Mouse (Mus musculus) ES-E14 (cell line): ENCODE data around the gene Gm17660. TPM values are rescaled to one million over a fixed set of nuclear protein-coding genes. Genes with fewer than 3 reads are reported as not detected.

Experiments
- DNase-seq: peaks from one replicate; pipeline ENCODE4 v3.0.0-alpha.2; 2013; ENCODE audit warnings: low read depth, low spot score
- H3K27ac ChIP-seq: 2 replicates; pipeline ENCODE4 v1.5.1; 2012; ENCODE audit warnings: low read depth, mild to moderate bottlenecking, low read length, moderate library complexity, mixed read lengths; ENCODE audit not compliant: poor library complexity, insufficient read depth, severe bottlenecking
- H3K36me3 ChIP-seq: 2 replicates; pipeline ENCODE4 v1.6.1; 2012; ENCODE audit warnings: mild to moderate bottlenecking, low read length, moderate library complexity, mixed read lengths; ENCODE audit not compliant: control insufficient read depth, poor library complexity, insufficient read depth, severe bottlenecking
- H3K4me1 ChIP-seq, 2 experiments: fragments of 150-350 bp in 1 of 2; sonication (generic) in 1 of 2; 2 replicates each; pipeline ENCODE4 v1.6.1; 2012; ENCODE audit warnings: low read length in 2 of 2, mild to moderate bottlenecking in 1 of 2, mixed read lengths in 1 of 2; ENCODE audit not compliant: control insufficient read depth in 2 of 2, insufficient read depth in 2 of 2, poor library complexity in 1 of 2
- H3K4me3 ChIP-seq, 2 experiments: fragments of 150-350 bp in 1 of 2; sonication (generic) in 1 of 2; 2 replicates each; pipeline ENCODE4 v1.5.1; 2012; ENCODE audit warnings: low read length in 2 of 2, low read depth in 1 of 2, mild to moderate bottlenecking in 1 of 2, mixed read lengths in 1 of 2; ENCODE audit not compliant: insufficient read depth in 1 of 2, poor library complexity in 1 of 2, severe bottlenecking in 1 of 2
- H3K9ac ChIP-seq: 2 replicates; pipeline ENCODE4 v1.6.1; 2012; ENCODE audit warnings: low read depth, mild to moderate bottlenecking, low read length, mixed read lengths; ENCODE audit not compliant: poor library complexity, insufficient read depth, severe bottlenecking
- H3K9me3 ChIP-seq: fragments of 150-350 bp; sonication (generic); 2 replicates; pipeline ENCODE4 v1.6.1; 2012; ENCODE audit warnings: low read depth, mild to moderate bottlenecking, low read length; ENCODE audit not compliant: control insufficient read depth, insufficient read depth
- CHD2 ChIP-seq: IDR thresholded peaks from 2 replicates; pipeline ENCODE4 v1.6.1; 2014; ENCODE audit warnings: mild to moderate bottlenecking, low read depth, low read length, inconsistent platforms
- HCFC1 ChIP-seq: IDR thresholded peaks from 2 replicates; pipeline ENCODE4 v1.6.1; 2012; ENCODE audit warnings: low read length, inconsistent platforms, borderline replicate concordance; ENCODE audit not compliant: insufficient read depth
- MAFK ChIP-seq: IDR thresholded peaks from 2 replicates; pipeline ENCODE4 v1.6.1; 2014; ENCODE audit warnings: mild to moderate bottlenecking, low read depth, low read length, inconsistent platforms; ENCODE audit not compliant: insufficient read depth
- ZC3H11A ChIP-seq: IDR thresholded peaks from 2 replicates; pipeline ENCODE4 v1.6.1; 2012; ENCODE audit warnings: low read depth, mild to moderate bottlenecking, inconsistent platforms, low read length, borderline replicate concordance
- ZNF384 ChIP-seq: IDR thresholded peaks from 2 replicates; pipeline ENCODE4 v1.6.1; 2012; ENCODE audit warnings: low read depth, low read length, inconsistent platforms
- in situ Hi-C, 2 experiments: fragments of 600-800 bp; cut with MboI; formaldehyde crosslinking; loops; one replicate each; pipeline ENCODE4 v1.15.1; 2025; ENCODE audit warnings: low sequenced_read_pairs in 2 of 2, inconsistent platforms in 1 of 2; ENCODE audit not compliant: unreplicated experiment in 2 of 2
- total RNA-seq: library from RNA; depleted of rRNA; stranded (reverse); fragments of 300-350 nt; gene quantifications from 2 replicates; pipeline ENCODE4 v1.2.3, GENCODE M21; 2012

The Gm17660 gene
- total RNA-seq, 1 experiment, result not detected

DNA sequence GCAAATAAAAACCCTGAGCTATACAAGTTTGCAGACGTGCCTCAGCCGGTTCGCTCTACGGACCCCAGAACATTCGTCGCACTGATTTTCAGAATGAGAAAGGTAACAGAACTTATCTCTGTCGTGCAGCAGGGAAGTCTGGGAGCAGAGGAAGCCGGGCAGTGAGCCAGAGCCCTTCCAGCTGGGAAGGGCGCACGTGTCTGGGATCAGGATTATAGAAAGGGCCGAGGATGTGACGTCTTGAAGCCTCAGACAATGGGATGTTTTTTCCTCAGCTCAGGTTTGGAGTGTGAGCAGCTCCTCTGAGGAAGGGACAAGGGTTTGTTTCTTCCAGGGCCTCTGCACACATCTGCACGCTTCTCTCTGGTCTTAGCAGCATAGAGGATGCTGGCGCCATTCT is 37.7 kb upstream of the Gm17660 start:
- no peak overlapping the region for H3K4me3 ChIP-seq
- no peaks in the 10 kb centered on the region for H3K9me3 ChIP-seq
- in situ Hi-C loops, result no loop called here
- no peak overlapping the region for H3K9ac ChIP-seq
- no peak overlapping the region for H3K27ac ChIP-seq
- peaks cover 0 to 7% of the 10 kb centered on the region in 2 experiments; a peak in 3 of 4 replicates for H3K4me1 ChIP-seq
- no peak for DNase-seq
- no peak for TF ChIP-seq CHD2
- no peak for TF ChIP-seq MAFK
- no peak for TF ChIP-seq HCFC1
- no peak for TF ChIP-seq ZNF384
- no peak for TF ChIP-seq ZC3H11A
- no peaks in the 10 kb centered on the region for H3K36me3 ChIP-seq

DNA sequence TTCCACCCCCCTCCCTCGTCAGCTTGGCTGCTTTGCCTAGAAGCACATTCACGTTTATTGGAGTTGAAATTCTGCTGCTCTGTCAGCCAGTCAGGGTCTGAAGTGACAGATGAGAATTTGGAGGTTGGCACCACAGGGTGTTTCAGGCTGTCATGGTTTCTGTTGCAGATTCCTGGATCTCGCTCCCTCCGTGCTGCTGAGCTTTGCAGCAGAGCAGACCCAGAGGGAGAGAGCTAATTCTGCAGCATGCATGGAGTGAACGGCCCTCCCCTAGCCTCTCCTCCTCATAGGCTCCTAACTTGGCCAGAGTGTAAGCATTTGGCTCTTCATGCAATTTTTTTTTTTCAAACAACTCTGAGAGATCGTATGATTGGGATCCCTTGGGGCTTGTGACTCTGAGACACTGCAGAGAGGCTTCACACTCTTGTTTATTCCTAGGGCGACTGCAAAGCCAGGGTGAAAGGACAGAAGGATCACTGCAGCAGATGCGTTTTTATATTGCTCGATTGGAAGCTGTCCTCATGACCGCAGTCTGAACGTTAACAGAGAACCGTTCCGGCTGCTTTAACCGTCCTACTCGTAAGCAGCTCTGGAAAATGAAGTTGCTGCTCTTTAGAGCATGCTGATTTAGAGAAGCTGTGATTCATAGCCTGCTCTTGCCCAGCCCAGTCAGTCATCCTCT is 36.2 kb upstream of the Gm17660 start, which contains the start of gene Sparcl1:
Sparcl1 (minus strand) TSS at position 243 of the 682 bp plus-strand sequence.
- no peaks in the 10 kb centered on the region for H3K36me3 ChIP-seq
- DNase-seq, result no peak
- TF ChIP-seq MAFK (no peak), ZNF384 (no peak), CHD2 (no peak), HCFC1 (no peak), ZC3H11A (no peak)
- in situ Hi-C loops, result no loop called here
- H3K4me1 ChIP-seq, result peaks cover 5 to 16% of the 10 kb centered on the region in 2 experiments; a peak in 3 of 4 replicates
- H3K4me3 ChIP-seq, result no peak within 1 kb of the TSS
- no peaks in the 10 kb centered on the region for H3K9me3 ChIP-seq
- no peak within 1 kb of the TSS for H3K9ac ChIP-seq
- no peak within 1 kb of the TSS for H3K27ac ChIP-seq

DNA sequence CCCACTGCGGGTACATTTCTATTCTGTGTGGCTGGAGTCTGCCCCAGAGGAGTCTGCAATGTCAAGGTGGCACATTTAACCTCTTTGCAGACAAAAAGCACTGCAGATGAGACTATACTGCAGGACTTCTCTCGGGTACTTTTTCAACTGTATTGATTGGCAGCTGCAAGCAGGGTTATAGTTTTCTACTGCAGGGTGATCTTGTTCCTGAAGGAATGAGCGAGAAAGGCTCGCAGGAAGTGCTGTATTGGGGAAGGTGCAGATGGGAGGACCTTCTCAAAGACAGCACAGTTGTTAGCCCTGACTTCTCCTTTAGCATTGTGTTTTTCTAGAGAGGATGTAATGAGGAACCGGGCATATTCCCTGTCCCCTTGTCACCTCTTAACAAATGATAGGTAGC is 35.1 kb upstream of the Gm17660 start:
- H3K9ac ChIP-seq, result no peak overlapping the region

DNA sequence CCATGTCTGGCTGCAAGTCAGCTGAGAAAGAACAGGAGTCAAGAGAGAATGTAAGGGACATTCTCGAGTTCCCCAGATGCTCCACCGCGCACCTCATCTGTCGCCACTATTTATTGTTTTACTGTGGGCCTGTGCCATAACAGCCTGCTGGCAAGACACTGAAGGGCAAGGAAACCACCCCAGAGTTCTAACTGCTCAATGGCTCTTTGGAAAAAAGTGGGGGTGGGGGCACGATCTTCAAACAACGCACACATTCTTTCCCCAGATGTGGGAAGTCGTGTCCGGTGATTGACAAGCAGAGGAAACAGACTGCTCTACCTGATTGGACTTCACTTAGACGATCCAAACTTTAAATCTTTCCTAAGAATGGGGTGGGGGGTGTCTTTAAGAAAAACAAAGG is 34.6 kb upstream of the Gm17660 start:
- in situ Hi-C loops, result no loop called here
- no peak for TF ChIP-seq CHD2
- TF ChIP-seq ZNF384, result no peak
- TF ChIP-seq MAFK, result no peak
- Histone ChIP-seq H3K4me1 (peaks cover 16 to 25% of the 10 kb centered on the region in 2 experiments), H3K9ac (no peak overlapping the region), H3K36me3 (no peaks in the 10 kb centered on the region), H3K9me3 (no peaks in the 10 kb centered on the region), H3K4me3 (no peak overlapping the region), H3K27ac (no peak overlapping the region)
- no peak for DNase-seq

More for the DNA sequence above, 35.1 kb upstream of the Gm17660 start:
- DNase-seq, result no peak
- no peak overlapping the region for H3K4me3 ChIP-seq
- in situ Hi-C loops, result no loop called here
- no peaks in the 10 kb centered on the region for H3K9me3 ChIP-seq
- peaks cover 14 to 23% of the 10 kb centered on the region in 2 experiments for H3K4me1 ChIP-seq
- no peak overlapping the region for H3K27ac ChIP-seq
- H3K36me3 ChIP-seq, result no peaks in the 10 kb centered on the region
- no peak for TF ChIP-seq CHD2
- no peak for TF ChIP-seq HCFC1
- TF ChIP-seq MAFK, result no peak
- no peak for TF ChIP-seq ZC3H11A
- no peak for TF ChIP-seq ZNF384
